Mouse (Mus musculus): Measurements from ENCODE around the gene Clspn.

The Clspn gene

DNA sequence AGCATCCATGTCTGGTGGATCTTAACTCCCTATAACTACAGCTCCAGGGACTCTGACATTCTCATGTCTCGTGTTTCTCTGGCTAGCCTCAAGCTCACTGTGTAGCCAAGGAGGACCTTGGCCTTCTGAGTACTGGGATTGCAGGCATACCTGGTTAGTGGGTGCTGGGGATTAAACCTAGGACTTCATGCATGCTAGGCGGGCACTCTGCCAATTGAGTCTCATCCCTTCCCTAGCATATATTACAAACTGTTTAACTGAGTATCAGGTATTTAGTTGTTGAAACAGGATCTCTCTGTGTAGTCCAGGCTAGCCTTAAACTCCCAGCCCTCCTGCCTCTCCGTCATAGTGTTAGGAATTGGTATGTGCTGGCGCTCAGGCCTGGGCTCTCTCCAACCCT is 10.5 kb downstream of the Clspn start:
- DNase-seq = no peak

DNA sequence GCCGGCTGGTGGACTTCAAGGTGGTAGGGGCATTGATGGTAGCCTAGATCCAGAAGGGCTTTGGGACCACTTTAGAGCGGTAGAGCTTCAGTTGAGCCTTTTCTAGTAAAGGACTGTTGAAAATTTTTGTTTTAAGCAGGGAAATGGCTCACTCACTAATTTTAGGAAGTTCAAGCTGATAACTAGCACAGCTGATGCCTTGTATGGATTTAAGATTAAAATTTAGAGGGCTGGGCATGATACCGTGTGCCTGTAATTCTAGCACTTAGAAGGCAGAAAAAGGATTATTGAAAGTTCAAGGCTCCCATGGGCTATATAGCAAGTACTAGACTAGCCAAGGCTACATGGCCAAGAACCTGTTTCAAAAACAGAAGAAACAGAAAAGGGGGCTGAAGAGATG is 13.0 kb downstream of the Clspn start:
- DNase-seq = no peak

DNA sequence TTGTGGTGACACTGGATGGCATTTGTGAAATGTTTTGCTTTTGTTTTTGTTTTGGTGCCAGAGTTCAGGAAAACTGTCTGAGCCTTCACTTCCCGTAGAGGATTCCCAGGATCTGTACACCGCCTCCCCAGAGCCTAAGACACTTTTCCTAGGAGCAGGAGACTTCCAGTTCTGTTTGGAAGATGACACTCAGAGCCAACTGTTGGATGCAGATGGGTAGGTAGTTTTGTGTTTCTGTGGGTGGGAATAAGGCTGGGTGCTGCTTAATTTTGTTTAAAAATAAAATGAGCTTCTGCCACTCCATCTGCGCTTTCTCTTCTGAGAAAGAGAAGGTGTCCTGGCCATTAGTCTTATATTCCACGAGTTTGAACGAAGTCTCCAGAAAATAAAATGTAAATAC is 19.5 kb downstream of the Clspn start:
- no peak for DNase-seq

DNA sequence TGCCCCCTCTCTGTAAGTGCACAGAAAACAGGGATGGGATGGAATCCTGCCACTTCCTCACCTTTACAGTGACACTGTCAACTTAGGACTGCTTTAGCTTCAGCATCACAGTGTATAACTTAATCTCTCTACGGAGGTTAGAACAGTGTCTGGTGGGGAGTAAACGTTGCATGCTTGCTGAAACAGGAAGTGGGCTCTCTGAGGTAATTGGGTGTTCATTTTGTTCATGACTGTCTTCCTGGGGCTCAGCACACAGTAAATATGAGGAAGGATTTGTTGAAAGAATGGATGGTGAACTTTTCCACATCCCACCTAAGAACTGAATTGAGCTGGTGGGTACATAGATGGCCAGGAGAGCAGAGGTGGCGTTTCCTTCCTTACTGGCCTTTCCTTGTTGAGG is 21.2 kb downstream of the Clspn start:
- no peak for DNase-seq

DNA sequence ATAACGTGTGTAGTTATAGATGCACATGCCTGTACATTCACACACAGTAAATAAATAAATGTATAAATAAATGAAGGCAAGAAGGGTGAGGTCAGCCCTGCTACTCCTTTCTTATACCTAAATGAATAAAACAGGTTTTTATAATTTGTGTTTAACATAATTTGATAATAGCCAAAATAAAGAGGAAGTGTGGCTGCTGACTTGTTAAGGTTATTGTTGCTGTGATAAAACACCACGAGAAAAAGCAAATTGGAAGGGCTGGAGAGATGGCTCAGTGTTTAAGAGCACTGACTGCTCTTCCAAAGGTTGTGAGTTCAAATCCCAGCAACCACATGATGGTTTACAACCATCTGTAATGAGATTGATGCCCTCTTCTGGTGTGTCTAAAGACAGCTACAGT is 22.3 kb downstream of the Clspn start:
- no peak for DNase-seq

DNA sequence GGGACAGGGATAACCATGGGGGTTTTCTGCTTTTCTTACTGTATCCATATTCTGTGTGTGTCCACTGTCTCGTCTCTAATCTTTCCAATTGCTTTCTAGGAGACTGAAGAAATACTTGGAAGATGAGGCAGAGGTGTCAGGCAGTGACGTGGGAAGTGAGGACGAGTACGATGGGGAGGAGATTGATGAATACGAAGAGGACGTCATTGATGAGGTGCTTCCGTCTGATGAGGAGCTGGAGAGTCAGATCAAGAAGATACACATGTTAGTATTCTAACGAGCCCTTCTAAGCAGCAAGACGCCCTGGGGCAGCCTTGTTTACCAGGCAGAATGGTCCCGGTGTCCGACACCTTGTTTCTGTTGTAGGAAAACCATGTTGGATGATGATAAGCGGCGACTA is 29.0 kb downstream of the Clspn start:
- no peak for DNase-seq

DNA sequence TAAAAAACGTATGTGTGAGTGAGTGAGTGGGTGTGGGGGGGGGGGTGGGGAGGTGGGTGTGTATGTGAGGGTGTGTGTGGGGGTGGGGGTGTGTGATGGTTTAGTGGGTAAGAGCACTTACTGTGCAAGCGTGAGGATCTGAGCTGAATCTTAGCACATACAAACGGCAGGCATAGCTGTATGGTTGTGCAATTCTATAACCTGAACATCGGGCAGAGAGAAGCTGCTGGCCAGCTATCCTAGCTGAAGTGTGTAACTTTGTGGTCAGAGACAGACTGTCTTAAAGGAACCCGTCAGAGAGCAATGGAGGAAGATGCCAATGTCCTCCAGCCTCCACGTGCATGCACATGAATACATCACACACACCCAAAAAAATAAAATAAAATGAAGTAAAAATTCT is 35.3 kb downstream of the Clspn start:
- no peak for DNase-seq

DNA sequence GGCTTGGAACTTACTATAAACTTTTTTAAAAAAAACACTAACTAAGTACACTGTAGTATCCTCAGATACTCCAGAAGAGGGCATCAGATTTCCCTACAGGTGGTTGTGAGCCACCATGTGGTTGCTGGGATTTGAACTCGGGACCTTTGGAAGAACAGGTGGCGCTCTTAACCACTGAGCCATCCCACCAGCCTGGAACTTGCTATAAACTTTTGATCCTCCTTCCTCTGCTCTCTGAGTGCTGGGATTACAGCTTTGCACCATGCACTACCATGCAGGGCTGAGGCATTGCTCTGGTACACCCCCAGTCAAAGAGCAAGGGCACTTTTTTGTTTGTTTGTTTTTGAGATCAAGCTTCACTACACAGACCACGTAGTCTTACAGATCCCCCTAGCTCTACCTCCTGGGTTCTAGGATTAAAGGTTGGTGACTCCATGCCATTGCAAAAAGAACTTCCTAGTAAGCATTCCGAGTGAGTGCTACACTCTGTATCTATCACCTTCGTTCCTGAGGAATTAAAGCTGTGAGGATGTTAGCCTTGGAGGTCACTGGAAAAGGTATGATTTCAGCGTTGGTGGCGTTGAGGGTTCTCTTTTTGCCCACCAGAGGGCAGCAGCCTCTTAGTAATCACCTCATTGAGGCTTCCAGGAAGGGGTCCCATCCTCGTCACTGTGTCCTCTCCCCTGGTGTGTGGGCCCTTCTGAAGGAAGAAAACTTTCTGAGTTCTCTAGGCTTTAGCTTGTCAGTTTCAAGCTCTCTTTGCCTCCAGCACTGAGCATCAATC is 43.4 kb downstream of the Clspn start:
- DNase-seq = peak; percentile 64 to 70

DNA sequence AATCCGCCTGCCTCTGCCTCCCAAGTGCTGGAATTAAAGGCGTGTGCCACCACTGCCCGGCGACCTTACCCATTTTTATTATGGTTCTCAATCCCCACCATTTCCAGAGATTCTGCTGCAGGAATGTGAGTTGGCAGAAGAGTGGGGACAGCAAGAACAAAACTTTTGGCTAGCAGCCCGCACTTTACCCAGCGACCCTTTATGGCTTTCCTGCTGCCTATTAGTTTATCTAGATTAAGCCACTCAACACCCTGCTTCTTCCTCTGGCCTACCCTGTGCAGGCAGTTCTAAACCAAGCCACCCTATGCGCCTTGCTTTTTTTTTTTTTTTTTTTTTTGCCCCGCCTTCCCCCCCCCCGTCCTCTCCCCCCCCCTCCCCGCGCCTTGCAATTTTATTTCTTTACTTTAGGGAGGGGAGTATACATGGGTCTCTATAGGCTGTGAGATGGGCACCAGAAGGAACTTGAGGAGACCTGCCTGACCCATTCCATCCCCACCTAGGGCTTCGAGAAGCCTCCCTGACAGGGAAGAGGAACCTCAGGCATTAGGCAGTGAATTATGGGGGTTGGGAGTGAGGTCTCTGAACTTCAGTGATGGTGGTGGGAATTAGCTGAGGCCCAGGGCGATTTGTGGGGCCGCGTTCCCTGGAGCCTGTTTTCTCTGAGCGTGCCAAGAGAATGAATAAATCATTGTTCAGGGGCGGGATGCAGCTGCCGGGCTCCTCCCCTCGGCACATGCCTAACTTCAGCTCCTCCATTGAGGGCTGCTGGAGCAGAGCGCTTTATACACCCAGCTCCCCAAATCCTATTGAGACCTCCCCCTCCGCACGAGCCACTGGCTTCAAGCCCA is 45.1 kb downstream of the Clspn start:
- DNase-seq = no peak

DNA sequence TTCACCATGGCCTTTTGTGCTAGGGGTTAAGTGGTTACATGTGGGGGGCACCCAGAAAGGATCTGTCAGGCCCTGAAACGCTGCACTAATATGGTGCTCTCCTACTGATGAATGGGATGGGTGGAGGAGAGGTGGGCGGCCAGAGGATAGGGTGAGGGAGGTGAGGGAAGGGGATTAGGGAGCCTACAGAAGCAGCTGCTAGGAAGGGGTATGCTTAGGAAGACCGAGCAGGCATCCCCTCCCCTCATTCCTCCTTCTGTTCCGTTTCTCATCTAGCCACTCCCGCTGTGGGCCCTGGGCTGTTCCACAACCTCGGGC is 45.7 kb downstream of the Clspn start:
- no peak for DNase-seq

DNA sequence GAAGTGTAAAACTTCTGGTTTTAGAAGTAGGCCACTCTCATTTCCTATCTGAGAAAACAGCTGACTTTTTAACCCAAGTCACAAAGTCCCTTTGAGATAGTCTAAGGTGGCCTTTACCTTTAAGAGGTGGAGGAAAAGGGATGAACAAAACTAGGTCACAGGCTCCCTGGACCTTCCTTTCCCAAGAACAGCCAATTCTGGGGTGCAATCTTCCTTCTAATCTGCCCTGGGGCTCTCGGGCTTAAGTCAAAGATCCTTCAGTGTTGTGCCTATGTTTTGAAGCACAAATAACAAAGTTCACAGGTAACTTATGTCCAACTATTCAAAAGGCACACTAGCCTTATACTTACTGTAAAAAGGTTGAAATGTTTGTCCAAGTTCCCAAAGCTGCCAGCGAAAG is 47.4 kb downstream of the Clspn start:
- DNase-seq = no peak

DNA sequence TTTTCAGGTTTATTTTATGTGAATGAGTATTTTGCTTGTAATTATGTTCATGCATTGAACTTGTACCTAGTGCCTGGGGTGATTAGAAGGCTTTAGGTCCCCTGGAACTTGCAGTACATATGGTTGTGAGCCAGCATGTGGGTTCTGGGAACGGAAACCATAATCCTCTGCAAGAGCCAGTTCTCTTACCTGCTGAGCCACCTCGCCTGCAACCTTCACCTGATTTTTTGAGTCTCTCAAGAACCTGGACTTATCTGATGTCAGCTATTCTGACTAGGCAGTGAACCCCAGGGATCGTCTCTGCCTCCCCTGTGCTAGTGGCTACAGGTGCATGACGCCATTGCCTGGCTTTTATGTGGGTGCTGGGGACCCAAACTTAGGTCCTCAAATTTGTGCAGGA is 49.0 kb downstream of the Clspn start:
- no peak for DNase-seq

DNA sequence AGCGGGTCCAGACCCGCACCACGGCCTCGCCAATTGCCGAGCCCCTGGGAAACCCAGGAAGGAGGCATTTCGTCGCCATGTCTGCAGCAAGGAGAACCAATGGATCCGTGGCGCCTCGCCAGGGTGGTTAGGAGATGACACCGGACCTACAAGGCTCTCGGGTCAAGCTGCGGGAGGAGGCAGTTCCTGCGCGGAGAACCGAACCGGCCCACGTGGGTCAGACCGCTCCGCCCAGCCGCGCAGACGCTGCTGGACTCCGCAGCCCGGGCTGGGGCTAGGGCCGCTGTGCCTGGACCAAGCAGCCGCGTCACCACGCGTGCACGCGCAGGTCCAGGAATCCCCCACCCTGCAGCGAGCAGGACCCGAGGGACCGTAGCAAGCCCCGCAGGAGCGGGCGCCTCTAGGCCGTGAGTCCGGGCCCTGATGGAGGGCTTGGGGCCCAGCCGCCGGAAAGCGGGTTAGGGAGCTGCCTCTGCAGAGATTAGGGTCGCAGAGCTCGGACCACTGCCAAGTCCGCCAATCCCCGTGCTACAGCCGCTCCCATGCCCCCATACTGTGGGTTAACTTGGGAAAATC is 53.0 kb downstream of the Clspn start, which contains the start of gene 5730409E04Rik:
Gene 5730409E04Rik, plus strand, starts transcription at position 213 of the 576 bp plus-strand sequence.
- DNase-seq = peak; percentile 93 to 94

DNA sequence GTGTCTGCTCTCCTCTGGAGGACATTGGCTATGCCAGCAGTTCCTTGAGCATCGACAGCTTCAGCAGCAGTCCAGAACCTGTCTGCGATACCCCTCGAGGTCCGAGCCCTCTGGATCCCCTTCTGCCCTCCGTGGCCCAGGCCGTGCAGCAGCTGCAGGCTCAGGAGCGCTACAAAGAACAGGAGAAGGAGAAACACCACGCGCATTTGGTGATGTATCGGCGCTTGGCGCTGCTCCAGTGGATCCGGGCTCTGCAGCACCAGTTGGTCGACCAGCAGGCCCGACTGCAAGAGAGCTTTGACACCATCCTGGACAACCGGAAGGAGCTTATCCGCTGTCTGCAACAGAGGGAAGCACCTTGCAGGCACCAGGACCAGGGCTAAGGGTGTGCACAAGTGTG is 55.3 kb downstream of the Clspn start:
- peak; percentile 49 to 61 for DNase-seq

DNA sequence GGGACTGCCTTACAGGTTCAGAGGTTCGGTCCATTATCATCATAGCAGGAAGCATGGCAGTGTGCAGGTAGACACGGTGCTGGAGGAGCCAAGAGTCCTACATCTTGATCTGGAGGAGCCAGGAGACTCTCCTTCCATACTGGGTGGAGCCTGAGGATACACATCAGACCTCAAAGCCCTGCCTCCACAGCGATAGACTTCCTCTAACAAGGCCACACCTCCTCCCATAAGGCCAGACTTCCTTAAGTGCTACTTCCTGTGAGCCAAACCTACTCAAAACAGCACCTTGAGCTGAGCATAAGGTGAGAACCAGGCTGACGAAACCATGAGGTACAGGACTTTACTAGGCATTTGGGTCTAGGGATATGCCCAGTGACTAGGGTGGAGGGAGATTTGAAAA is 59.6 kb downstream of the Clspn start:
- DNase-seq = no peak

DNA sequence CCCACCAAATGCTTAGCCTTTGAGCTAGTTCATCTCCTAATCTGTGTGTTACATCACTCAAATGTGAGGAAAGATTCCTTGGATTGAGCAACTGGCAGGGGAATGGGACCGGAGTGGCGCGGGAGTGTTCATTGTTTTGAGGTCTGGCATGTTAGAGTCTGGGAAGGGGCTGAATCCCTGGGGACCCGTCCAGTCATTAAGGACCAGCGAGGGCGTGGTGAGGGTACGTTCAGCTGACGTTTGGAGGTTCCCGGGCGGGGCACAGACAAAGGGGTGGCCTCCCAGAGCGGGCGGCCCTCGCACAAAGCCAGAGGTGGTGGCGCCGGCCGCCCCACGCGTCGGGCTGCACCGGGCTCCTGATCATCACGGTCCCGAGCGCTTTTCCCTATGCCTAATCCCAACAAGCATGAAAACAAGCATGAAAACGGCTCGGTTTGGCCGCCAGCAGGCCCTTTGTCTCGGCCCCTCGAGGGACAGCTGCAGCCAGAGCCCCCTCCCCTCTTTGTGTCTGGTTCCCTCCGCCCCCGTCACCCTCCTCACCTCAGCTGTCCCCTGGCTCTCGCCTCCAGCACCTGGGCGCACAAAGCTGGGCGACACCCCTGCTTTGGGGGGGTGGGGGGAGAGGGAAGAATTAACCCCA is 63.1 kb downstream of the Clspn start:
- DNase-seq = no peak

DNA sequence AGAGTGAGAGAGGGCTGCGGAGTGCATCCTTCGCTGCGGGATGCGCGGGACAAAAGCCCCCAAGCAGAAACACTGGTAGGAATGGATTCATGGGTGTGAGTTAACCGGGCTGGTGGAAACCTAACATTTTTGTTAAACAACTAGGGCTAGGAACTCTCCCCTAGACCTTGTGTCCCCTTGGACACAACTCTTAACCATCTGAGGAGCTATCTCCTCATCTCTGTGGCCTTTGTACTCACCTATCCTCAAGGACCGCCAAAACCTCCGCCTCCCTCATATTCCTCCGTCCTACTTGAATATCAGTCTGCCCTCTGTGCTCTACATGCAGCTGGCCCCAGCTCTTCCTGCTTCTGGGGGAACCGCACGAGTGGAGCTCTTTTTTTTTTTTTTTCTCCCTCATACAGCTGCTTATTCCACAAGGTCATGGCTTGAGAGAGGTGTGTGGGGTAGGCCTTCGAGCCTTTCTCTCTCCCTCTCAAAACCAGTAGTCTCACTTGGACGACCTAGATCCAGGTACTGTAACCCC is 63.7 kb downstream of the Clspn start:
- no peak for DNase-seq

DNA sequence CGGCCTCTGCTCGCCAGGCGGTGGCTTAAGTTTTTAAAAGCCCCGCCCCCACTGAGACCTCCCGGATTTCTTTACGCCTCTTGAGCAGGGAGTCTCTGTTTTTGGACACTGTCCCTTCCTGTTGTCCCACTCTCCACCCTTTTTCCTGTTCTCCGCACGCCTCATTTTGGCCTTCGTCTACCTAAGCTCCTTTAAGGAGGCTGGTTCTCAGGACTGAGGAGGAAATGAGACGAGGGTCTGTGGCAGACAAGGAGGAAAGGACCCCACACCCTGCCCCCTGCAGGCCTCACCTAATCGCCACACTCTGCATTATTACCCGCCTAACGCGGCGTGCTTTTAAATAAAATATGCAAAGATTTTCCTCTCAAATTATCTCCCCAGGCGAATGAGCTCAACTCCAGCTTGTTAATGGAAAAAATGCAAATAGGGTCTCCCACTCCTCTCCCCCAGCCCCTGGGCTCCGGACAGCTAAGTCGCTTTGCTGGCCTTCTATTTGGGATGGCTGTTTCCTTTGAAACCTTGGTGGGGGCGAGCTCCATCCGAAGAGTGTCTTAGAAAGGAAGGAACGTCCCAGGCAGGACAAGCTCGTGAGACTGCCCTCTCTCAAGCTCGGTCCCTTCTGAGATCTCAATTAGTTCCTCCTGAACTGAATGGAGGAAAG is 70.4 kb downstream of the Clspn start:
- DNase-seq = no peak

DNA sequence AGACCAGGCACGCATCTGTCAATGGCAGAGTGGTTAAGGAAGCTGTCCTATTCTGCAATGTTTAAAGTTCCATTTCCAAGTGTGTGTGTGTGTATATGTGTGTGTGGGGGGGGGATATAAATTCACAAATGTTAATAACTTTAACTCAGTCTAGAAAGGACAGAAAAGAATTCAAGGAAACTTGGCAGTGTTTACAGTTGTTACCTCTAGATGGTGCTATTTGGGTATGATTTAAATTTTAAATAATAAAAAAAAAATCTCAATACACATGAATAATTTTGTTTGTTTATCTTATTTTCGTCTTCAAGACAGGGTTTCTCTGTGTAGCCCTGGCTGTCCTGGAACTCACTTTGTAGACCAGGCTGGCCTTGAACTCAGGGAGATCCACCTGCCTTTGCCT is 75.2 kb downstream of the Clspn start:
- no peak for DNase-seq

DNA sequence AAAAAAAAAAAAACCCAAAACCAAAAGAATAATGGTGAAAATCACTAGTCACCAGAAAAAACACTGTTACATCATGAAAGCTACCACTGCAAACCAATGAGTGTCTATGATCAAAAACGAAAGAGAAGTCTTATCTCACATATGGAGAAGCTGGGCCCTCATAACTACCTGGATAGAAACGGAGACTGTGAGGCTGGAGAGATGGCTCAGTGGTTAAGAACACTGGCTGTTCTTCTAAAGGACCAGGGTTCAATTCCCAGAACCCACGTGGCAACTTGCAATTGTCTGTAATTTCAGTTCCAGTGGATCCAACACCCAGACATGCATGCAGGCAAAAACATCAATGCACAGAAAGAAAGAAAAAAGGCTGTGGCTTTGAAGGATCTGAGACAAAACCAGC is 75.9 kb downstream of the Clspn start:
- DNase-seq = no peak

DNA sequence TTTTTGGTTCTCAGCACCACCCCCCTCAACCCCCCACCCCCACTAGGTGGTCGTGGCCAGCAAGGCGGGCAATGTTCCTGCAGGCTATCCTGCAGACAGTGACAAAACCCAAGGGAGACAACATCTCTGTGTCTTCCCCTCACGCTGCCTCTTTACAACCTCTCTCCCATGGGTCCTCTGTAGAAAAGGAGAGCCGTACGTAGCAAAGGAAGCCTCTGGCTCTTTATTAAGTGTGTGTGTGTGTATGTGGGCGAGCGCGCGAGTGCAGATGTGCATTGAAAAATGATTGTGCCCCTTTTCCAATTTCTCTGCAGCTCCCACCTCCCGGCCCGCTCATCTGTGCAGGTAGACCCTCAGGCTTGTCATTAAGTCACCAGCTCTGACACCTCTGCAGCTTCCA is 79.6 kb downstream of the Clspn start:
- no peak for DNase-seq

DNA sequence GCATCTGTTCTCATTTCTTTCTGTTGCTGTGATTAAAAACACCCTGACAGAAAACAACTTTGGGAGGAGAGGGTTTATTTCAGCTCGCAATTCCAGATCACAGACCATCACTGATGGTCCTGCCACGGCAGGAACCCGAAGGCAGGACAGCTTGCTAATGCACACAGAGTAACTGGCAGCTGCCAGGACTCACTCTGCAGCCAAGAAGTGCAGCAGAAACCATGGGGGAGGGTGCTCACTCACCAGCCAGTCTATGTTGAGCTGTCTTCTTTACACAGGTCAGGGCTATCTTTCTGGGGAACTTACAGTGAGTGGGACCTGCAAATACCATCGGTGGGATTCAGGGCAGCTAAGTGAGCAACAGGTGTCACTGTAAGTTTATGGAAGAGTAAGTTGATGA is 80.7 kb downstream of the Clspn start:
- DNase-seq = no peak

DNA sequence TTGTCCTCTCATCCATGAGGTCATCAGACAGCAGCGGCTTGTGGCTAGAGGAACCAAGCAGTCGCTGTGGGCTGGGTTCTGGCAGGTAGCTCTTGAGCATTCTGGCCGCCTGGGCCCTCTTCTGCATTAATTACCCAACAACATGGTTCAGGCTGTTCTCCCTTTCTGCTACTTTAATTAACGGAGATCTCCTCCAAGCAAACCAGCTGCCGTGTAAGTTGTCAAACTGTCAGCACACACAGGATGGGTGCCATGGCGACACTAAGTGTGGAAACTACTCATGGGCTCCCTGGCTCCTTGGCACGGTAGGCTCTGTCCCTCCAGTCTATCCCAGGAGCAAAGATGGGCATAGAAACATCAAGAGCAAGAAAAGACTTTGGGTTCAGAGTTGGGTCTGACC is 82.6 kb downstream of the Clspn start:
- no peak for DNase-seq

Data from cerebellum, postnatal 36 days (tissue).